Mouse (Mus musculus): ENCODE measurements around the gene Cst13. TPM values are rescaled to one million over a fixed set of nuclear protein-coding genes. Genes with fewer than 3 reads are reported as not detected.

Gene Cst13
- polyA plus RNA-seq, 1 experiment = not detected

DNA sequence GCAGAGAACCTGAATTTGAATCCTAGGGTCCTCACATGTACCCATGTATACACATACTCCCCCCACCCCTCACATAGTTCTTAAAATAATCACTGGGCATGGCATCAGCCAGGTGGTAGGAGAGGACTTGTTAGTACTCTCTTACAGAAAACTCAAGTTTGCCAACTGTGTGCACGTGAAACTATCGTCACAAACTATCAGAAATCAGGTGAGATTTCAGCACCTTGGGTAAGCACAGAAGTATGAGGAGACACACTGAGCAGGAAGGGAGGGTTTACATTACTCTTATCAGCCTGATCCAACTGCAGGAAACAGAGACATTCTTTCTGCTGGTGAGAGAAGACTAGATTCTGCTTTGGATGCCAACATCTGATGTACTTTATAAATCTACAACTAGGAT lies 19.3 kb downstream of the Cst13 start:
- TF ChIP-seq FLI1 (IDR thresholded peaks at IDR 0.05; ENCODE audit: low read length) (no peak), GATA1 (IDR thresholded peaks at IDR 0.05; ENCODE audit: borderline replicate concordance, low read length) (no peak)
- Histone ChIP-seq H3K27me3 (replicated peaks) (no peaks in the 10 kb centered on the region), H3K4me3 (replicated peaks) (no peak overlapping the region), H3K4me1 (no peaks in the 10 kb centered on the region), H3K9me3 (no peaks in the 10 kb centered on the region), H3K36me3 (replicated peaks; ENCODE audit: low read length) (no peaks in the 10 kb centered on the region)

DNA sequence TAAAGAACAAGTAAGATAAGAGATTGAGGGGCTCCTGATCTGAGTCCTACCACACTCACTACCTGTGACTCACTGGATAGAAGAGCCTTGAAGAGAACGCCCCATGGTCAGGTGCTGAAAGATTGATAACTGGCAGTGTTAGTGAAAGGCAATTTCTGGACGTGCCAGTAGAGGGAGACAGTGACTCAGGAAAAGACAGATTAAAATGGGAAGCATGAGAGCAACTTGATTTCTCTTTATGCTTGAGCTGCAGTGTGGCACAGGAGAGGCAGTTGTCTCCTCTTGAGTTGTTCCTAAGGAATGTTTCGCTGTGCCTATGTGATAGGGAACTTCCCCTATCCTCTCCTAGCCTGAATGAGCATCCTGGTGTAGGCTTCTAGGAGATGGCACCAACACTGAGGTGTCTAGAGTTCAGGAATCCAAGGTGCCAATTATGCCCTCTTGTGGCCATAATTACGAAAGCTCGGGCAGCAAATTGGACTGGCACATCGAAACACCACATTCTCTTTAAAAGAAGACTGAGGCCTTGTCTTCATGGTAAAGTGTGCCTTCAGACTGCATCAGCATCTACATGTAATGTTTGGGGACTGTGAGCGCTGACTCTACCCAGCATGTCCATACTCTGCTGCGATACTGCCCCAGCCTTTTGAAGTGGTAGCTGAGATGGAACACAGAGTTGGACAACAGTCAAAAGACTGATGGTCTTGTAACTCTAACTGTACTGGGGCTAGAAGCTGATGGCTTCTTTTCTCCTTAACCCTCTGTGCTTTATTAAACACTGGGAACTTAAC lies 31.4 kb downstream of the Cst13 start:
- no peaks in the 10 kb centered on the region for H3K27me3 ChIP-seq (replicated peaks)
- H3K9me3 ChIP-seq = peaks cover 6% of the 10 kb centered on the region
- peaks cover 6% of the 10 kb centered on the region for H3K4me1 ChIP-seq
- H3K36me3 ChIP-seq (replicated peaks; ENCODE audit: low read length) = no peaks in the 10 kb centered on the region
- TF ChIP-seq GATA1 (IDR thresholded peaks at IDR 0.05; ENCODE audit: borderline replicate concordance, low read length) = no peak
- no peak for TF ChIP-seq FLI1 (IDR thresholded peaks at IDR 0.05; ENCODE audit: low read length)
- H3K4me3 ChIP-seq (replicated peaks) = peak overlapping the region; percentile 85

DNA sequence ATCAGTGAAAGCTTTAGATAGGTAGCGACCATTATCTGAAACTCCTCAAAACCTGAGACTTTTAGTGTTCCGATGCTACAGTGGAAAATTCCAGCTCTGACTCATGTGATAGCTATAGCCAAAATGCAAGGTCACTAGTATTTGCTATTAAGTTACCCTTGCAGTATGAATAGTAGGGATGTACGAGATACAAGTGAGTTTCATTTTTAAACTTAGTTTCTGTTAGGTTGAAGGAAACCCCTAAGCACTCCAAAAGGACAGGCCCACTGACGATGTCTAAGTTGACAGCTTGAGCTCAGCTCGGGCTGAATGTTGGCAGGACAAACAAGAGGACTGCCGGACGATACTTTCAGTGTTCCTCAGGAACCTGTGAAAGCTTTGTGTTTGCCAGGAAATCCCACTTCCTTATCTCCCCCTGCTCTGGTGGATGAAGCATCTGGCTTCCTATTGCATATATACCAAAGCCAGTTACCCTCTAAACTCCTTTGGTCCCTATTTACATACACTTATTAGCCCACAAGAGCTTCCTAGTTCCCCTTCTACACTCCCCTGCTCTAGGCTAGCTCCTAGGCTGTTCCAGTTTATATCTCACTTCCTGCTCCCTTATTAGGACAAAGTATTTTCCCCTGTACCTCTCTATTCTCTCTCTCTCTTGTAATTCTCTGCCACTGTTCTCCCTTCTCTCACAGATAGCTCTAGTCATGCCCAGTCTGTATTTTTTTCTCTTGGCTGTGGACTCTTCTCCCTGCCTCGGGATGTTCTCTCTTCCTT lies 36.9 kb downstream of the Cst13 start:
- peaks cover 6% of the 10 kb centered on the region for H3K9me3 ChIP-seq
- H3K36me3 ChIP-seq (replicated peaks; ENCODE audit: low read length) = no peaks in the 10 kb centered on the region
- peak overlapping the region; percentile 8 for H3K4me3 ChIP-seq (replicated peaks)
- no peak for TF ChIP-seq FLI1 (IDR thresholded peaks at IDR 0.05; ENCODE audit: low read length)
- TF ChIP-seq GATA1 (IDR thresholded peaks at IDR 0.05; ENCODE audit: borderline replicate concordance, low read length) = no peak
- peaks cover 16% of the 10 kb centered on the region for H3K4me1 ChIP-seq
- H3K27me3 ChIP-seq (replicated peaks) = no peaks in the 10 kb centered on the region

DNA sequence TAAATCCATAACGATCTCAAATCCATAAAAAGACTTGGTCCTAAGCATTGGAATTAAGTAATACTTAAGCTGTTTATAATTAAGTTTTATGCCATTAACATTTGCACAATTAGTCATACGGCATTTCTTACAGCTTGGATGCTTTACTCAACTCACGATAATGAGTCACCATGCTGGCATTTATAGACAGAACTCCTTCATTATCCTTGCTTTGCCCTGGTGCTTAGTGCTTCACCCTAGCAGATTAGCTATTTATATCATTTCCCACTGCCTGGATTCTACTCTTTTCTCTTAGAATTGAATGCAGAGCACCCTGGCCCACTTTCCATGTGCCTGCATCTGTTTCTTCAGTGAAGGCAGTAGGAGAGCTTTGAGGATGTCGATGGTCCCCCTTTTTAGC lies 37.6 kb downstream of the Cst13 start:
- H3K27me3 ChIP-seq (replicated peaks) = no peaks in the 10 kb centered on the region
- no peak overlapping the region for H3K4me3 ChIP-seq (replicated peaks)
- peaks cover 6% of the 10 kb centered on the region for H3K9me3 ChIP-seq
- no peak for TF ChIP-seq FLI1 (IDR thresholded peaks at IDR 0.05; ENCODE audit: low read length)
- no peak for TF ChIP-seq GATA1 (IDR thresholded peaks at IDR 0.05; ENCODE audit: borderline replicate concordance, low read length)
- no peaks in the 10 kb centered on the region for H3K36me3 ChIP-seq (replicated peaks; ENCODE audit: low read length)
- H3K4me1 ChIP-seq = peaks cover 16% of the 10 kb centered on the region

DNA sequence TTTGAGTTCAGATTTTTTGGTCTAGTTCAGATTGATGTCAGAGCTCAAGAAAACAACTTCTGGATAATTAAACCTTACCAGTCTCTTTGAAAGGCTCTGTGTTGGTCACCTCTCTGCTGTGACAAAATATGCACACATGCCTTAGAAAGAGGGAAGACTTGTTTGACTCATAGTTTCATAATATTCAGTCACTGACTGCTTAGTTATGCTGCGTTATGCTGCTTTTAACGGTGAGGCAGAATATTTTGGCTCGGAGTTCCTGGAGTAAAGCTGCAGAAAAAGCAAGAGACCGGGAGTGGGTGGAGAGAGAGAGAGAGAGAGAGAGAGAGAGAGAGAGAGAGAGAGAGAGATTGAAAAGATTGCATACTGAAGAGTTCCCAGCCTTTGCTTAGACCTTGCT lies 41.1 kb downstream of the Cst13 start:
- no peaks in the 10 kb centered on the region for H3K9me3 ChIP-seq
- H3K27me3 ChIP-seq (replicated peaks) = no peaks in the 10 kb centered on the region
- no peaks in the 10 kb centered on the region for H3K36me3 ChIP-seq (replicated peaks; ENCODE audit: low read length)
- H3K4me3 ChIP-seq (replicated peaks) = no peak overlapping the region
- H3K4me1 ChIP-seq = peaks cover 16% of the 10 kb centered on the region
- TF ChIP-seq GATA1 (IDR thresholded peaks at IDR 0.05; ENCODE audit: borderline replicate concordance, low read length) (no peak), FLI1 (IDR thresholded peaks at IDR 0.05; ENCODE audit: low read length) (no peak)

DNA sequence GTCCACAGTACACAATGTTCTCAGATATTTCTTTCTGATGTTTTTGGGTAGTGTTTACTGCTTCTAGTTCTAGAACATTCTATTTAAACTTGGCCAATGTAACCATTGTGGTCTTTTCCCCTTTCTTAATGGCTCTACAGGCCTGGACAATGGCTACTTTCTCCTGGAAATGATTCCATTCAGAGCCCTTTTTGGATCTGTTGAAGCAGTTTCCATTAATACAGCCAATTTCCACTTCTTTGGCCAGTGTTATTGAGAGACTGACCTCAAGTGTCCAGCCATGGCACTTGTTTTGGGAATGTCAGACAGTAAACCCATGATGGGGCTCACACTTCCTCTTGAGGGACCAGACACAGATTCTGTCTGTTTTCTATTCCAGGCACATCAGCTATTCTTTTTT lies 41.8 kb downstream of the Cst13 start:
- Histone ChIP-seq H3K4me3 (replicated peaks) (no peak overlapping the region), H3K36me3 (replicated peaks; ENCODE audit: low read length) (no peaks in the 10 kb centered on the region), H3K27me3 (replicated peaks) (no peaks in the 10 kb centered on the region), H3K4me1 (peaks cover 11% of the 10 kb centered on the region), H3K9me3 (no peaks in the 10 kb centered on the region)
- TF ChIP-seq GATA1 (IDR thresholded peaks at IDR 0.05; ENCODE audit: borderline replicate concordance, low read length) (no peak), FLI1 (IDR thresholded peaks at IDR 0.05; ENCODE audit: low read length) (no peak)

DNA sequence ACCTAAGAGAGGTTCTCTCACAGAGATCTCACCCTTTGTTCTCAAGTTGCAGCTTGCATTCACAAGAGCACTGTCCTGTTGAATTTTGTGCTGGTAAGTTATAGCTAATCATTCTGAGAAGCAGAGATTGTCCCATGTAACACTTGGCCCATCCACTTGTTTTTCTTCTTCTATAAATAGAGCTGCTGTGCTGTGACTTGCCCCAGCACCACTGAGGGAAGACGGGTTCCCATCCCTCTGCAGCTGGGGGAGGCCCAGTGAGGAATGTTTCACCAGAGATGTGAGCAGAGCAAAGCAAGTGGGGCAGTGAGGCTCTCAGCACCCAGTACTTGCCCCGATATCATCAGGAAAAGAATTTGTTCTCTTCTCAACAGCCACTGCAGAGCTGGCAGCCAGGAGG lies 45.1 kb downstream of the Cst13 start, which contains the start of gene 9230104L09Rik:
9230104L09Rik (minus strand) TSS at position 73 of the 400 bp plus-strand sequence.
- TF ChIP-seq FLI1 (IDR thresholded peaks at IDR 0.05; ENCODE audit: low read length) = no peak
- TF ChIP-seq GATA1 (IDR thresholded peaks at IDR 0.05; ENCODE audit: borderline replicate concordance, low read length) = no peak
- H3K9me3 ChIP-seq = no peaks in the 10 kb centered on the region
- no peak within 1 kb of the TSS for H3K4me3 ChIP-seq (replicated peaks)

DNA sequence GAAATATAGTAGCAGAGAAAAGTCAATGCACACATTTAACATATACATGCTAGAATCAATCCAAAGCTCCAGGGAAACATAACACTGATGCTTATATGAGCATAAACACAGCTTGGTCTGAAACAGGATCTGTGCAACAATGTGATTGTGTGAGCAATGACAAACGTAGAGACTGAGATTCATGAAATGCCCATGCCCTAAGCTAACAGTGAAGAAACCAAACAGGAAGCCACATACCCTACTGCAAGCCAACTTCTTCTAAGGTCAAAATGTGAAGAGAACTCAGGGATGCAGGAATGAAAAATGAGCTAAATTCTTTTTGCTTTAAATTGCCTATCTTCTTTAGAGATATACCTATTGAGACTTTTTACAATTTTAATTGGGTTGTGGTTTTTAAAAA lies 49.1 kb downstream of the Cst13 start:
- no peaks in the 10 kb centered on the region for H3K9me3 ChIP-seq
- H3K4me3 ChIP-seq (replicated peaks) = no peak overlapping the region
- H3K27me3 ChIP-seq (replicated peaks) = no peaks in the 10 kb centered on the region
- peaks cover 14% of the 10 kb centered on the region for H3K4me1 ChIP-seq
- TF ChIP-seq GATA1 (IDR thresholded peaks at IDR 0.05; ENCODE audit: borderline replicate concordance, low read length) = no peak
- no peak for TF ChIP-seq FLI1 (IDR thresholded peaks at IDR 0.05; ENCODE audit: low read length)
- peaks cover 33% of the 10 kb centered on the region for H3K36me3 ChIP-seq (replicated peaks; ENCODE audit: low read length)

More for the DNA sequence above, 45.1 kb downstream of the Cst13 start, which contains the start of gene 9230104L09Rik:
- no peaks in the 10 kb centered on the region for H3K4me1 ChIP-seq
- no peaks in the 10 kb centered on the region for H3K27me3 ChIP-seq (replicated peaks)
- no peaks in the 10 kb centered on the region for H3K36me3 ChIP-seq (replicated peaks; ENCODE audit: low read length)

DNA sequence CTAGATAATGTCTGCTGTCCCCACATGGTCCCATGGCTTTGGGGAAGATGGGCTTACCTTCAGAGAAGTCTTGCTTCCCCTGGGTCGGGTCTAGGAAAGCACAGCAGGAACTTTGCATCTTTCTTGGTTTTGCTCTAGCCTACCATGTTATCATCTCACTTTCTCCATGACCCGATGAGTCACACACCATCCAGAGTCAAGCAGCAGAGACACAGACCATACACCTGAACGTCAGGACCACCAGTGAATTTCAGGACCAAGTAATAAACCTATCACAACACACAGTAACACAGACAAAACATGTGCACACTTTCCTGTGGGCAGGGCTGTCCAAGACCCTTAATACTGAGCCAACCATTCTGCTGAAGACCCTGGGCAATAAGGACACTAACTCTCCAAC lies 50.6 kb downstream of the Cst13 start:
- no peak overlapping the region for H3K4me3 ChIP-seq (replicated peaks)
- peaks cover 26% of the 10 kb centered on the region for H3K4me1 ChIP-seq
- H3K9me3 ChIP-seq = no peaks in the 10 kb centered on the region
- TF ChIP-seq GATA1 (IDR thresholded peaks at IDR 0.05; ENCODE audit: borderline replicate concordance, low read length) (no peak), FLI1 (IDR thresholded peaks at IDR 0.05; ENCODE audit: low read length) (no peak)
- H3K27me3 ChIP-seq (replicated peaks) = no peaks in the 10 kb centered on the region
- peaks cover 35% of the 10 kb centered on the region for H3K36me3 ChIP-seq (replicated peaks; ENCODE audit: low read length)

DNA sequence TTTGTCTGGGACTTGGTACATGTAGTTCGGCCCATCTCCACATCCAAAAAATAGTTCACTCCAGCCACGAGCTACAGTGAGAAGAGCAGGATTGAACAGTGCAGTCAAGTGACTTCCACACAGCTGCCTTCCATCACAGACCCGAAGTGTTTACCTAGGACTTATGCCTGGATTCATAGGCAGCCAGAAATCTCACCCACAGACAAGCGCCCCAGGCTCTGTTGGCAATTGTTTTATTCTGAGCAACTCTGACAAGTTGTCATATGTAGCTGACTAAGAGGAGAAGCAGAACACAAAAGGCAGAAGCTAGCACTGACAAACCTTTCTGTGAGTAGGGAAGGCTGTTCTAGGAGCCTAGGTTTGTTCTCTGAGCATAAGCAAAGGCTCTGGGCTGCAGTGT lies 53.0 kb downstream of the Cst13 start:
- Histone ChIP-seq H3K4me3 (replicated peaks) (peak overlapping the region; percentile 60), H3K9me3 (no peaks in the 10 kb centered on the region)
- TF ChIP-seq FLI1 (IDR thresholded peaks at IDR 0.05; ENCODE audit: low read length) (no peak), GATA1 (IDR thresholded peaks at IDR 0.05; ENCODE audit: borderline replicate concordance, low read length) (no peak)

More for the DNA sequence above, 53.0 kb downstream of the Cst13 start:
- peaks cover 45% of the 10 kb centered on the region for H3K4me1 ChIP-seq
- H3K27me3 ChIP-seq (replicated peaks) = no peaks in the 10 kb centered on the region
- H3K36me3 ChIP-seq (replicated peaks; ENCODE audit: low read length) = peaks cover 35% of the 10 kb centered on the region

All from megakaryocyte, embryonic 14.5 days (primary cell).